Mouse (Mus musculus): Measurements from ENCODE around the gene Cdc37. TPM values are rescaled to one million over a fixed set of nuclear protein-coding genes. Genes with fewer than 3 reads are reported as not detected.

The Cdc37 gene
- total and polyA plus RNA-seq, 2 experiments from 2014 or later = 32.9 to 183 TPM

DNA sequence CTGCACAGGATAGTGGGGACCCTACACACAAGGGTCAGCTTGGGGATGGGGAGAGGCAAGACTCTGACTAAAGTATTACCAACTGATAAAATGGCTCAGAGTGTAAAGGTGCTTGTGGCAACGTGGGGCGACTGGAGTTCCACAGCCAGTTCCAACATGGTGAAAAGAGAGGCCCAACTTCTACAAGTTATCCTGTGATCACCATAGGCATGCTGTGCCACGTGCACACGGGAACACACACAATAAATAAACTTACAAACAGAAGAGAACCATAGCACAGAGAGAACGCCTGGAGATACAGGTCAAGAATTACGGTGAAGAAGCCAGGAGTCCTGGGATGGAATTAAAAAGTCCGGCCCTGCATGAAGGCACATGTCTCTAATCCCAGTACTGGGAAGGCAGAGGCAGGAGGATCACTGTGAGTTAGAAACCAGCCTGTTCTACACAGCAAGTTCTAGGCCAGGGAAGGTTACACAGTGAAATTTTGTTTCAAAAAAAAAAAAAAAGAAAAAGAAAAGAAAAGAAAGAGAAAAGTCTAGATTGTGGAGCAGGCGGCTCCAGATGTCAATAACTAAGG, 617 bp downstream of the Cdc37 start:
- Histone ChIP-seq H3K9ac (replicated peaks; ENCODE audit: low read depth, low read length) (peak overlapping the region; percentile 70), H3K9me3 (replicated peaks; ENCODE audit: control insufficient read depth, low read length) (no peaks in the 10 kb centered on the region), H3K27ac (ENCODE audit: low read depth) (peak overlapping the region; percentile 83; the same call in 1 of the 2 replicates), H3K4me2 (ENCODE audit: low read depth, low read length) (peak overlapping the region; percentile 76), H3K4me1 (ENCODE audit: control insufficient read depth, insufficient read depth) (peaks cover 38% of the 10 kb centered on the region), H3K4me3 (ENCODE audit: low read depth, low read length) (peak overlapping the region; percentile 84), H3K27me3 (ENCODE audit: control insufficient read depth, insufficient read depth, low read length) (no peaks in the 10 kb centered on the region), H3K36me3 (replicated peaks; ENCODE audit: control insufficient read depth, insufficient read depth, low read length) (peaks cover 19% of the 10 kb centered on the region)
- ATAC-seq (ENCODE audit: insufficient read depth, low read depth) (no peak), DNase-seq (ENCODE audit: low spot score) (no peak)
- 5% methylated on average over 8 of the region's 8 CpGs for WGBS
- TF ChIP-seq CTCF (IDR thresholded peaks at IDR 0.05; ENCODE audit: low read depth) = no peak
- no peak for TF ChIP-seq EP300 (IDR thresholded peaks at IDR 0.05; ENCODE audit: low read depth)

- Histone ChIP-seq H3K9ac (replicated peaks; ENCODE audit: low read depth, low read length) (peak overlapping the region; percentile 70), H3K36me3 (replicated peaks; ENCODE audit: control insufficient read depth, insufficient read depth, low read length) (peaks cover 26% of the 10 kb centered on the region), H3K27ac (ENCODE audit: low read depth) (no peak overlapping the region), H3K4me3 (ENCODE audit: low read depth, low read length) (peak overlapping the region; percentile 84), H3K27me3 (ENCODE audit: control insufficient read depth, insufficient read depth, low read length) (no peaks in the 10 kb centered on the region), H3K4me2 (ENCODE audit: low read depth, low read length) (peak overlapping the region; percentile 76), H3K9me3 (replicated peaks; ENCODE audit: control insufficient read depth, low read length) (no peaks in the 10 kb centered on the region), H3K4me1 (ENCODE audit: control insufficient read depth, insufficient read depth) (peaks cover 36% of the 10 kb centered on the region)
- ATAC-seq (ENCODE audit: insufficient read depth, low read depth) (no peak), DNase-seq (ENCODE audit: low spot score) (no peak)
- TF ChIP-seq EP300 (IDR thresholded peaks at IDR 0.05; ENCODE audit: low read depth) = no peak
- no peak for TF ChIP-seq CTCF (IDR thresholded peaks at IDR 0.05; ENCODE audit: low read depth)
Observed at GRCm38 (mm10) chr9:21148427-21148826, 1.4 kb downstream of the Cdc37 start.

DNA sequence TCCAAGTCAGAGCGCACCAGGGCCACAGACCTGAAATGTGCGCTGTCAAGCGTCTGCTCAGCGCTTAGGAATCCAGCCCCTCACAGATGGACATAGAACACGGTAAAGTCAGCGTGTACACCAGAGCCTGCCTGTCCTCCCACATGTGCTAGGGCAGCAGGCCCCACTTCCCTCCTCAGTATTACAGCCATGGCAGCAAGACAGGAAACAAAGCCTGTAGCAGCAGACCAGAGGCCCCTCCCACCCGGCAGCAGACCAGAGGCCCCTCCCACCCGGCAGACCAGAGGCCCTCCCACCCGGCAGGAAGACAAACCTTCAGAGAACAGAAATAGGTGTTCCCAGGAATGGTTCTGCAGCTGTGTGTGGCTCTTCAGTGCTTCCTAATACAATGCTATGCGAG, 3.1 kb downstream of the Cdc37 start:
- peaks cover 27% of the 10 kb centered on the region for H3K4me1 ChIP-seq (ENCODE audit: control insufficient read depth, insufficient read depth)
- H3K9ac ChIP-seq (replicated peaks; ENCODE audit: low read depth, low read length) = no peak overlapping the region; the same call in 1 of the 2 replicates
- H3K4me2 ChIP-seq (ENCODE audit: low read depth, low read length) = peak overlapping the region; percentile 35; the same call in 1 of the 2 replicates
- H3K9me3 ChIP-seq (replicated peaks; ENCODE audit: control insufficient read depth, low read length) = no peaks in the 10 kb centered on the region
- peaks cover 43% of the 10 kb centered on the region for H3K36me3 ChIP-seq (replicated peaks; ENCODE audit: control insufficient read depth, insufficient read depth, low read length)
- peak; percentile 30 for DNase-seq (ENCODE audit: low spot score)
- 31% methylated on average over 10 of the region's 10 CpGs for WGBS
- TF ChIP-seq CTCF (IDR thresholded peaks at IDR 0.05; ENCODE audit: low read depth) = no peak
- no peak for TF ChIP-seq EP300 (IDR thresholded peaks at IDR 0.05; ENCODE audit: low read depth)
- H3K27me3 ChIP-seq (ENCODE audit: control insufficient read depth, insufficient read depth, low read length) = no peaks in the 10 kb centered on the region
- ATAC-seq (ENCODE audit: insufficient read depth, low read depth) = 0 out of 2 replicates have a peak, but pooled peaks have one; percentile 18
- peak overlapping the region; percentile 5; the same call in 1 of the 2 replicates for H3K4me3 ChIP-seq (ENCODE audit: low read depth, low read length)
- H3K27ac ChIP-seq (ENCODE audit: low read depth) = 0 out of 2 replicates have a peak overlapping the region, but pooled peaks have one; percentile 37

DNA sequence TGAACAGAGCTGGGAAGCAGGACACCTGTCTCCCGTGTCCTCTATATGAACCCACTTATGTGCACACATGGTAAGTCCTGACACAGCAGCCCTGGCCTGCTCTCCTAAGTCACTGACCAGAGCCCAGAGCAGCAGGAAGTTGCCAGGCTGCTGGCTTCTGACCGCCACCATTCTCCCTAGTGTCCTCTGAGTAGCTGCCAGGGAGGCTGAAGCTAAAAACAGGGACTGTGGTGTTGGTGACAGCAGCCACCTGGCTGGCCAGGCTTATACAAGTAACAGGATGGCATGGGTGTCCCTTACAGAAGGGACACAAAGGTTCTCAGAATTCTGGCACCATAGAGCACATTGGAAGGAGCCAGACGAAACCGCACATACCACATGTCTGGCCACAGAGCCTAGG, 4.4 kb downstream of the Cdc37 start:
- ATAC-seq (ENCODE audit: insufficient read depth, low read depth) (no peak), DNase-seq (ENCODE audit: low spot score) (no peak)
- no peak for TF ChIP-seq CTCF (IDR thresholded peaks at IDR 0.05; ENCODE audit: low read depth)
- TF ChIP-seq EP300 (IDR thresholded peaks at IDR 0.05; ENCODE audit: low read depth) = no peak
- Histone ChIP-seq H3K36me3 (replicated peaks; ENCODE audit: control insufficient read depth, insufficient read depth, low read length) (peaks cover 56% of the 10 kb centered on the region), H3K9ac (replicated peaks; ENCODE audit: low read depth, low read length) (no peak overlapping the region), H3K9me3 (replicated peaks; ENCODE audit: control insufficient read depth, low read length) (no peaks in the 10 kb centered on the region), H3K4me2 (ENCODE audit: low read depth, low read length) (no peak overlapping the region), H3K27me3 (ENCODE audit: control insufficient read depth, insufficient read depth, low read length) (no peaks in the 10 kb centered on the region), H3K27ac (ENCODE audit: low read depth) (no peak overlapping the region), H3K4me3 (ENCODE audit: low read depth, low read length) (no peak overlapping the region), H3K4me1 (ENCODE audit: control insufficient read depth, insufficient read depth) (peaks cover 27% of the 10 kb centered on the region)
- 72% methylated on average over 4 of the region's 4 CpGs for WGBS

DNA sequence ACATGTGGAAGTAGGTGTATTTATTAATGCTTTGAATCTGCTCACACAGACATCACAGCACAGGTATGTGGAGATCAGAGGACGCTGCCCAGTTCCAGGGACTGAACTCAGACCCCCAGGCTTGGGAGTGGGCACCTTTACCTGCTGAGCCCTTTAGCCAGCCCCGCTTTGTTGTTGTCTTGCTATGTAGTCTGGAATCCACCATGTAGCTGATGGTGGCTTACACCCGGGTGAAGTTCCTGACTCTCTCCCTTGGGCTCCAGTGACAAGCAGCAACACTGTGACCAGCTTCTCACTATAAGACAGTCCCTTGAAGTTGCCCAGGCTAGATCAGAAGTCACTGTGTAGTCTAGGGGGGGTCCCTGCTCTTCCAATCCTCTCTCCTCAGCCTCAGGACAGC, 5.4 kb downstream of the Cdc37 start:
- Histone ChIP-seq H3K9me3 (replicated peaks; ENCODE audit: control insufficient read depth, low read length) (no peaks in the 10 kb centered on the region), H3K4me1 (ENCODE audit: control insufficient read depth, insufficient read depth) (peaks cover 27% of the 10 kb centered on the region), H3K4me3 (ENCODE audit: low read depth, low read length) (no peak overlapping the region), H3K4me2 (ENCODE audit: low read depth, low read length) (no peak overlapping the region), H3K36me3 (replicated peaks; ENCODE audit: control insufficient read depth, insufficient read depth, low read length) (peaks cover 67% of the 10 kb centered on the region), H3K27ac (ENCODE audit: low read depth) (no peak overlapping the region), H3K27me3 (ENCODE audit: control insufficient read depth, insufficient read depth, low read length) (no peaks in the 10 kb centered on the region), H3K9ac (replicated peaks; ENCODE audit: low read depth, low read length) (no peak overlapping the region)
- 92% methylated on average over 3 of the region's 3 CpGs for WGBS
- ATAC-seq (ENCODE audit: insufficient read depth, low read depth) (no peak), DNase-seq (ENCODE audit: low spot score) (no peak)
- TF ChIP-seq EP300 (IDR thresholded peaks at IDR 0.05; ENCODE audit: low read depth) (no peak), CTCF (IDR thresholded peaks at IDR 0.05; ENCODE audit: low read depth) (no peak)

DNA sequence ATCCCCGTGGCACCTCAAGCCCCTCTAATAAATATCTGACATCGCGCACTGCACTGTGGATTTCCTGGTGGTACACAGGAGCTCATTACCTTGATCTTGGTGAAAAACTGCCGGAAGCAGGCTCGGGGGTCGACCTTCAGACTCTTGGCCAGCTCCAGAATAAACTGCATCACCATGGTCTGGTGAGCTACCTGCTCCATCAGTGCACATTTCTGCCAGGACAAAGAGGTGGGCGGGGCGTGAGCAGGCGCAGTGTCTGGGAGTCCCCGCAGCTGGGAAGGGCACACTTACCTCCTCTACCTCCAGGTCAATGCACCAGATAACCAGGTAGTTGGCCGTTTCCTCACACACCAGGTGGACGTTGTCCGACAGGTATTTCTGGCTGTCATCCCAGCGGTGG, 7.9 kb downstream of the Cdc37 start:
- Histone ChIP-seq H3K36me3 (replicated peaks; ENCODE audit: control insufficient read depth, insufficient read depth, low read length) (peaks cover 81% of the 10 kb centered on the region), H3K4me1 (ENCODE audit: control insufficient read depth, insufficient read depth) (peaks cover 4% of the 10 kb centered on the region), H3K9me3 (replicated peaks; ENCODE audit: control insufficient read depth, low read length) (no peaks in the 10 kb centered on the region), H3K4me3 (ENCODE audit: low read depth, low read length) (no peak overlapping the region), H3K27ac (ENCODE audit: low read depth) (no peak overlapping the region), H3K27me3 (ENCODE audit: control insufficient read depth, insufficient read depth, low read length) (no peaks in the 10 kb centered on the region), H3K4me2 (ENCODE audit: low read depth, low read length) (no peak overlapping the region), H3K9ac (replicated peaks; ENCODE audit: low read depth, low read length) (no peak overlapping the region)
- DNase-seq (ENCODE audit: low spot score) = no peak
- 88% methylated on average over 14 of the region's 14 CpGs for WGBS
- TF ChIP-seq CTCF (IDR thresholded peaks at IDR 0.05; ENCODE audit: low read depth) (no peak), EP300 (IDR thresholded peaks at IDR 0.05; ENCODE audit: low read depth) (no peak)
- no peak for ATAC-seq (ENCODE audit: insufficient read depth, low read depth)
